Mouse (Mus musculus) olfactory bulb, adult 2 months (tissue): ENCODE data around the gene Utp6. TPM values are rescaled to one million over a fixed set of nuclear protein-coding genes. Genes with fewer than 3 reads are reported as not detected.
"Not testable (repeated sequence)": the region's sequence is repeated elsewhere in the genome, so short reads cannot be mapped to it uniquely, and the experiment has no call there.

Experiments
- H3K27ac ChIP-seq: fragments of 200-500 bp; 2 replicates; pipeline ENCODE4 v1.5.1; 2012; ENCODE audit warnings: low read depth, low read length; ENCODE audit not compliant: insufficient read depth
- H3K4me1 ChIP-seq: fragments of 200-500 bp; 2 replicates; pipeline ENCODE4 v1.6.1; 2012; ENCODE audit warnings: low read length; ENCODE audit not compliant: control insufficient read depth, insufficient read depth
- H3K4me3 ChIP-seq: fragments of 200-500 bp; 2 replicates; pipeline ENCODE4 v1.5.1; 2012; ENCODE audit warnings: mild to moderate bottlenecking, low read depth, low read length, moderate library complexity; ENCODE audit not compliant: insufficient read depth
- CTCF ChIP-seq: fragments of 200-500 bp; IDR thresholded peaks from 2 replicates; pipeline ENCODE4 v1.5.1; 2012; ENCODE audit warnings: low read depth, mild to moderate bottlenecking, low read length, moderate library complexity; ENCODE audit not compliant: insufficient read depth
- POLR2A ChIP-seq: fragments of 200-500 bp; IDR thresholded peaks from 2 replicates; pipeline ENCODE4 v1.6.1; 2012; ENCODE audit warnings: mild to moderate bottlenecking, low read depth, low read length, moderate library complexity; ENCODE audit not compliant: insufficient read depth
- WGBS: fragments of 180-500 bp; shearing (Covaris S2); methylation state at CpG from one replicate; pipeline ENCODE4 v1.1.7; 2018; 5-methylcytosine and 5-hydroxymethylcytosine counted together
- polyA plus RNA-seq: library from polyadenylated mRNA; stranded (reverse); fragments of >200 nt; gene quantifications from 2 replicates; pipeline ENCODE4 v1.2.4, GENCODE M21; 2012; ENCODE audit warnings: low replicate concordance; ENCODE audit not compliant: missing spikeins, insufficient read depth, insufficient read length

Utp6 gene
- polyA plus RNA-seq, 1 experiment = not detected

GRCm38 (mm10) chr11:79987896-79988295 is 25.7 kb upstream of the Utp6 start:
- no peak for TF ChIP-seq CTCF
- Histone ChIP-seq H3K4me1 (no peaks in the 10 kb centered on the region), H3K4me3 (no peak overlapping the region), H3K27ac (no peak overlapping the region)
- 87% methylated on average over 3 of the region's 3 CpGs for WGBS

- WGBS = 93% methylated on average over 4 of the region's 4 CpGs
- H3K4me1 ChIP-seq = no peaks in the 10 kb centered on the region
- H3K27ac ChIP-seq = no peak overlapping the region
- TF ChIP-seq CTCF = no peak
- no peak for TF ChIP-seq POLR2A
- H3K4me3 ChIP-seq = no peak overlapping the region
Measured at GRCm38 (mm10) chr11:79986886-79987285, 24.7 kb upstream of the Utp6 start.

- not testable (repeated sequence) for H3K27ac ChIP-seq, H3K4me1 ChIP-seq, H3K4me3 ChIP-seq
- WGBS = 86% methylated on average over 4 of the region's 4 CpGs
Measured at GRCm38 (mm10) chr11:79977747-79978146, 15.6 kb upstream of the Utp6 start.

GRCm38 (mm10) chr11:79977061-79977460 is 14.9 kb upstream of the Utp6 start:
- not testable (repeated sequence) for H3K4me1 ChIP-seq, H3K4me3 ChIP-seq, H3K27ac ChIP-seq
- 96% methylated on average over 14 of the region's 14 CpGs for WGBS

GRCm38 (mm10) chr11:79976645-79977044 is 14.5 kb upstream of the Utp6 start:
- not testable (repeated sequence) for H3K4me3 ChIP-seq, H3K27ac ChIP-seq, H3K4me1 ChIP-seq
- 90% methylated on average over 6 of the region's 6 CpGs for WGBS

GRCm38 (mm10) chr11:79976222-79976621 is 14.0 kb upstream of the Utp6 start:
- WGBS = 94% methylated on average over 1 of the region's 1 CpGs
- TF ChIP-seq POLR2A = no peak
- TF ChIP-seq CTCF = no peak
- no peak overlapping the region for H3K27ac ChIP-seq
- peaks cover 9% of the 10 kb centered on the region for H3K4me1 ChIP-seq
- no peak overlapping the region for H3K4me3 ChIP-seq

- 85% methylated on average over 2 of the region's 2 CpGs for WGBS
- no peak overlapping the region for H3K4me3 ChIP-seq
- H3K4me1 ChIP-seq = peaks cover 9% of the 10 kb centered on the region
- H3K27ac ChIP-seq = no peak overlapping the region
- TF ChIP-seq POLR2A (no peak), CTCF (no peak)
Measured at GRCm38 (mm10) chr11:79975377-79975776, 13.2 kb upstream of the Utp6 start.

GRCm38 (mm10) chr11:79973626-79974476 is 11.7 kb upstream of the Utp6 start:
- H3K4me1 ChIP-seq = peaks cover 9% of the 10 kb centered on the region
- no peak overlapping the region for H3K27ac ChIP-seq
- WGBS = under 1% methylated on average over 41 of the region's 41 CpGs
- peak overlapping the region; percentile 49 for H3K4me3 ChIP-seq
- TF ChIP-seq CTCF (no peak), POLR2A (no peak)

- TF ChIP-seq POLR2A = no peak
- TF ChIP-seq CTCF = no peak
- WGBS = 10% methylated on average over 8 of the region's 8 CpGs
- Histone ChIP-seq H3K27ac (no peak overlapping the region), H3K4me1 (peaks cover 9% of the 10 kb centered on the region), H3K4me3 (no peak overlapping the region)
Measured at GRCm38 (mm10) chr11:79973133-79973532, 10.9 kb upstream of the Utp6 start.

- 82% methylated on average over 10 of the region's 10 CpGs for WGBS
- Histone ChIP-seq H3K4me1 (no peaks in the 10 kb centered on the region), H3K4me3 (no peak overlapping the region), H3K27ac (no peak overlapping the region)
- TF ChIP-seq CTCF (no peak), POLR2A (no peak)
Measured at GRCm38 (mm10) chr11:79967752-79968151, 5.6 kb upstream of the Utp6 start.
